Mouse (Mus musculus) embryonic facial prominence, embryonic 13.5 days (tissue): Measurements from ENCODE around the gene P2rx3. TPM values are rescaled to one million over a fixed set of nuclear protein-coding genes. Genes with fewer than 3 reads are reported as not detected.

Experiments used
- ATAC-seq: fragments of 200-750 bp; cut with Nextera tagmentation; 2 replicates; pipeline ENCODE4 v1.8.0; 2017; ENCODE audit warnings: low read depth; ENCODE audit not compliant: insufficient number of reproducible peaks, insufficient read depth, low FRiP score, low TSS enrichment
- H3K27ac ChIP-seq: fragments of 300-500 bp; sonication (generic); 2 replicates; pipeline ENCODE4 v1.5.1; 2015; ENCODE audit warnings: moderate library complexity, mild to moderate bottlenecking, inconsistent platforms
- H3K27me3 ChIP-seq: fragments of 300-500 bp; sonication (generic); 2 replicates; pipeline ENCODE4 v1.6.1; 2015; ENCODE audit warnings: mild to moderate bottlenecking, inconsistent platforms
- H3K36me3 ChIP-seq: fragments of 300-500 bp; sonication (generic); 2 replicates; pipeline ENCODE4 v1.6.1; 2015; ENCODE audit warnings: mild to moderate bottlenecking, inconsistent platforms
- H3K4me1 ChIP-seq: fragments of 300-500 bp; sonication (generic); 2 replicates; pipeline ENCODE4 v1.6.1; 2015; ENCODE audit warnings: inconsistent platforms
- H3K4me2 ChIP-seq: fragments of 300-500 bp; sonication (generic); 2 replicates; pipeline ENCODE4 v1.6.1; 2015; ENCODE audit warnings: moderate library complexity, mild to moderate bottlenecking, inconsistent platforms
- H3K4me3 ChIP-seq: fragments of 300-500 bp; sonication (generic); 2 replicates; pipeline ENCODE4 v1.5.1; 2015; ENCODE audit warnings: mild to moderate bottlenecking, inconsistent platforms
- H3K9ac ChIP-seq: fragments of 300-500 bp; sonication (generic); 2 replicates; pipeline ENCODE4 v1.6.1; 2015; ENCODE audit warnings: mild to moderate bottlenecking, inconsistent platforms
- H3K9me3 ChIP-seq: fragments of 300-500 bp; sonication (generic); 2 replicates; pipeline ENCODE4 v1.6.1; 2016; ENCODE audit warnings: inconsistent platforms
- WGBS: fragments of 180-500 bp; shearing (Covaris S2); methylation state at CpG from one replicate; pipeline ENCODE4 v1.1.7; 2015; ENCODE audit warnings: mixed read lengths; 5-methylcytosine and 5-hydroxymethylcytosine counted together
- polyA plus RNA-seq: library from polyadenylated mRNA; unstranded; fragments of >200 nt; fragmentation: Nextera tagmentation; extraction: Ambion mirVana; gene quantifications from 2 replicates; pipeline ENCODE4 v1.2.1, GENCODE M21; 2015

P2rx3 gene
- 1.1 and 1.6 TPM in 2 replicates for polyA plus RNA-seq

GRCm38 (mm10) chr2:85037047-85038026, at the start of gene P2rx3, which contains the start of gene Ssrp1:
Gene P2rx3 (minus strand): TSS chr2:85037462.
Gene Ssrp1 (plus strand): TSS chr2:85037234.
- Histone ChIP-seq H3K9me3 (no peaks in the 10 kb centered on the region), H3K4me2 (peak within 1 kb of the TSS; percentile 82), H3K4me3 (peak within 1 kb of the TSS; percentile 76), H3K27me3 (no peaks in the 10 kb centered on the region), H3K9ac (peak within 1 kb of the TSS; percentile 93), H3K27ac (peak within 1 kb of the TSS; percentile 88), H3K36me3 (peaks cover 36% of the 10 kb centered on the region), H3K4me1 (peaks cover 18% of the 10 kb centered on the region)
- WGBS: 1% methylated on average over 66 of the region's 66 CpGs
- peak; percentile 90 for ATAC-seq

GRCm38 (mm10) chr2:85073751-85074150, 36.5 kb upstream of the P2rx3 start:
- 89% methylated on average over 5 of the region's 5 CpGs for WGBS
- Histone ChIP-seq H3K27ac (no peak overlapping the region), H3K36me3 (peaks cover 61% of the 10 kb centered on the region), H3K27me3 (no peaks in the 10 kb centered on the region), H3K4me1 (0 out of 2 replicates have a peak, but pooled peaks cover under 1% of the 10 kb centered on the region), H3K4me3 (no peak overlapping the region), H3K9ac (no peak overlapping the region), H3K9me3 (no peaks in the 10 kb centered on the region), H3K4me2 (no peak overlapping the region)
- no peak for ATAC-seq

GRCm38 (mm10) chr2:85071921-85072320, 34.7 kb upstream of the P2rx3 start:
- ATAC-seq: no peak
- Histone ChIP-seq H3K4me1 (peaks cover 13% of the 10 kb centered on the region), H3K9ac (no peak overlapping the region), H3K27ac (no peak overlapping the region), H3K4me2 (no peak overlapping the region), H3K27me3 (no peaks in the 10 kb centered on the region), H3K4me3 (no peak overlapping the region), H3K36me3 (peaks cover 67% of the 10 kb centered on the region), H3K9me3 (no peaks in the 10 kb centered on the region)
- 77% methylated on average over 5 of the region's 5 CpGs for WGBS

- WGBS: 73% methylated on average over 15 of the region's 15 CpGs
- ATAC-seq: no peak
- H3K4me1 ChIP-seq: peaks cover 13% of the 10 kb centered on the region
- H3K9me3 ChIP-seq: no peaks in the 10 kb centered on the region
- peak overlapping the region; percentile 44 for H3K27ac ChIP-seq
- no peaks in the 10 kb centered on the region for H3K27me3 ChIP-seq
- H3K4me2 ChIP-seq: no peak overlapping the region
- no peak overlapping the region for H3K4me3 ChIP-seq
- H3K9ac ChIP-seq: no peak overlapping the region
- peaks cover 83% of the 10 kb centered on the region for H3K36me3 ChIP-seq
Observed at GRCm38 (mm10) chr2:85070086-85070485, 32.8 kb upstream of the P2rx3 start.

- H3K36me3 ChIP-seq: peaks cover 83% of the 10 kb centered on the region
- no peak overlapping the region; the same call in 1 of the 2 replicates for H3K27ac ChIP-seq
- ATAC-seq: no peak
- H3K4me3 ChIP-seq: no peak overlapping the region
- peaks cover 16% of the 10 kb centered on the region for H3K4me1 ChIP-seq
- H3K9me3 ChIP-seq: no peaks in the 10 kb centered on the region
- no peak overlapping the region for H3K4me2 ChIP-seq
- H3K27me3 ChIP-seq: no peaks in the 10 kb centered on the region
- H3K9ac ChIP-seq: 0 out of 2 replicates have a peak overlapping the region, but pooled peaks have one; percentile 11
- WGBS: 88% methylated on average over 2 of the region's 2 CpGs
Observed at GRCm38 (mm10) chr2:85068626-85069025, 31.4 kb upstream of the P2rx3 start.

- no peak for ATAC-seq
- Histone ChIP-seq H3K9me3 (no peaks in the 10 kb centered on the region), H3K9ac (0 out of 2 replicates have a peak overlapping the region, but pooled peaks have one; percentile 11), H3K36me3 (peaks cover 83% of the 10 kb centered on the region), H3K4me2 (no peak overlapping the region), H3K4me3 (no peak overlapping the region), H3K4me1 (peaks cover 16% of the 10 kb centered on the region), H3K27ac (peak overlapping the region; percentile 16; the same call in 1 of the 2 replicates), H3K27me3 (no peaks in the 10 kb centered on the region)
- WGBS: 73% methylated on average over 10 of the region's 10 CpGs
Observed at GRCm38 (mm10) chr2:85067903-85068625, 30.8 kb upstream of the P2rx3 start.

GRCm38 (mm10) chr2:85066937-85067336, 29.7 kb upstream of the P2rx3 start:
- Histone ChIP-seq H3K9me3 (no peaks in the 10 kb centered on the region), H3K4me3 (no peak overlapping the region), H3K4me1 (peaks cover 16% of the 10 kb centered on the region), H3K27ac (no peak overlapping the region), H3K9ac (no peak overlapping the region), H3K27me3 (no peaks in the 10 kb centered on the region), H3K4me2 (no peak overlapping the region), H3K36me3 (peaks cover 83% of the 10 kb centered on the region)
- 89% methylated on average over 5 of the region's 5 CpGs for WGBS
- ATAC-seq: no peak

- H3K4me1 ChIP-seq: peaks cover 27% of the 10 kb centered on the region
- ATAC-seq: no peak
- H3K27ac ChIP-seq: no peak overlapping the region
- H3K4me3 ChIP-seq: no peak overlapping the region
- H3K9me3 ChIP-seq: no peaks in the 10 kb centered on the region
- WGBS: 74% methylated on average over 12 of the region's 12 CpGs
- no peaks in the 10 kb centered on the region for H3K27me3 ChIP-seq
- H3K36me3 ChIP-seq: peaks cover 73% of the 10 kb centered on the region
- H3K4me2 ChIP-seq: no peak overlapping the region
- no peak overlapping the region for H3K9ac ChIP-seq
Observed at GRCm38 (mm10) chr2:85065141-85065875, 28.0 kb upstream of the P2rx3 start.

GRCm38 (mm10) chr2:85061107-85061541, 23.9 kb upstream of the P2rx3 start:
- peak; percentile 17; the same call in 1 of the 2 replicates for ATAC-seq
- no peaks in the 10 kb centered on the region for H3K27me3 ChIP-seq
- peak overlapping the region; percentile 68 for H3K9ac ChIP-seq
- peaks cover 20% of the 10 kb centered on the region for H3K4me1 ChIP-seq
- 31% methylated on average over 10 of the region's 10 CpGs for WGBS
- no peaks in the 10 kb centered on the region for H3K9me3 ChIP-seq
- H3K4me2 ChIP-seq: peak overlapping the region; percentile 67
- peak overlapping the region; percentile 77 for H3K27ac ChIP-seq
- H3K4me3 ChIP-seq: peak overlapping the region; percentile 44
- H3K36me3 ChIP-seq: peaks cover 89% of the 10 kb centered on the region

GRCm38 (mm10) chr2:85060591-85061060, 23.4 kb upstream of the P2rx3 start:
- WGBS: 10% methylated on average over 11 of the region's 11 CpGs
- peak overlapping the region; percentile 77 for H3K27ac ChIP-seq

More at GRCm38 (mm10) chr2:85060591-85061060, 23.4 kb upstream of the P2rx3 start:
- Histone ChIP-seq H3K4me3 (peak overlapping the region; percentile 44), H3K9me3 (no peaks in the 10 kb centered on the region), H3K4me2 (peak overlapping the region; percentile 67), H3K27me3 (no peaks in the 10 kb centered on the region), H3K9ac (peak overlapping the region; percentile 68), H3K4me1 (peaks cover 20% of the 10 kb centered on the region), H3K36me3 (peaks cover 89% of the 10 kb centered on the region)
- peak; percentile 70 for ATAC-seq
